Mouse (Mus musculus): ENCODE measurements around the gene Col19a1. TPM values are rescaled to one million over a fixed set of nuclear protein-coding genes. Genes with fewer than 3 reads are reported as not detected.

The Col19a1 gene
- polyA plus RNA-seq, 1 experiment from 2014 or later: 2.4 TPM

DNA sequence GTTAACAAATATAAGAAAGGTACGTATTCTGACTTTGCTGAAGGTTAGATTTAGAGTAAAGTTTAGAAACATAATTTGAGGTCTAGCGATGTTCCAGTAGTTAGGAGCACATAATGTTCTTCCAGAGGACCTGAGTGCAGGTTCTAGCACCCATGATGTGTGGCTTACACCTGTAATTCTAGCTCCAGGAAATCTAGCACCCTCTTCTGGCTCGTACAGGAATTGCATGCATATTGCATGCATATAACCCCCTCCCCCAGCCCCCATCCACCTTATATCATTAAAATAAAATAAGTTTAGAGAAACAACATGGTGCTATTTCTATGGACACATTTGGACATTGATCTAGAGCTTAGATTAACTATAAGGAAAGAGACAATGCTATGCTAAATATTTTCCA lies 286.6 kb downstream of the Col19a1 start:
- Histone ChIP-seq H3K4me3 (no peak overlapping the region), H3K4me1 (no peaks in the 10 kb centered on the region), H3K4me2 (no peak overlapping the region), H3K9ac (no peak overlapping the region), H3K27me3 (no peaks in the 10 kb centered on the region), H3K36me3 (no peaks in the 10 kb centered on the region), H3K9me3 (no peaks in the 10 kb centered on the region), H3K27ac (no peak overlapping the region)
- no peak for ATAC-seq (ENCODE audit: insufficient number of reproducible peaks, insufficient read depth, low FRiP score, low TSS enrichment, low read depth)
- 85% methylated on average over 3 of the region's 3 CpGs for WGBS

DNA sequence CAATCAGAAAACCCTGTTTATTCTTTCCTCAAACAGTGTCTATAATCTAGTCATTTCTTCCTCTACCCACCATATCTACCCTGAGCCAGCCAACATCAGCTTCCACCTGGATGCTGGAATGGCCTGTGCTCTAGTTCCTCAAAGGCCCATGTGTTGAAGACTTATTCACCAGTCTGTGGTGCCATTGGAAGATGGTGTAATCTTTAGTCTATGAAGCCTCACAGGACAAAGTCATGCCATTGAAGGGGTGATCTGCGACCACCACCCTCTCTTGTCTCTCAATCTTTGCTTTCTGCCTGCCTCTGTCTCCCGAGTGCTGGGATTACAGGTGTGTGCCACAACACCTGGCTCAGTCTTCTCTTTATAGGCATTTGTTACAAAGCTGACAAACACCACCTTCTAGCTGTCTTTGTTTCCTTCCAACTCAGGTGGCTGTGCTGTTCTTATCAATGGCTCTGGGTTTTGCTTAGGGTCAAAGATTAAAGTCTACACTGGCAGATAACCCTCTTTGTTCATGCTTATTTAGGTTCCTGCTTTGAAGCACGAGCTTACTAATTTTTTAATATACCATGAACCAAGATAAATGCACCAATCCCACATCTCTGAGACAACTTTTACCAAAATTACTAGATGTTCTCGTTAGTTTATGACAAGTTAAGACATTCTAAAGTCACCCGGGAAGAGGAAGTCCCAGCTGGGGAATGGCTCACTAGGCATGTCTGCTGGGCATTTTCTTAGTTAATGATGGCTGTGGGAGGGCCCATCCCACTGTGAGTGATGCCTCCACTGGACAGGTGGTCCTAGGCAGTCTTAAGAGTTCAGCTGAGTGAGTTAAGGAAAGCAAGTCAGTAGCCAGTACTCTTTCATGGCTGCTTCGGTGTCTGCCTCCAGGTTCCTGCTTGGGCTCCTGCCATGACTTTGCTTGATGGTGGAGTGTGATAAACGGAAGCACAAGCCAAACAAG lies 292.0 kb downstream of the Col19a1 start:
- ATAC-seq (ENCODE audit: insufficient number of reproducible peaks, insufficient read depth, low FRiP score, low TSS enrichment, low read depth): no peak
- no peak overlapping the region for H3K4me3 ChIP-seq
- no peak overlapping the region for H3K9ac ChIP-seq
- no peaks in the 10 kb centered on the region for H3K27me3 ChIP-seq
- WGBS: 74% methylated on average over 7 of the region's 7 CpGs
- no peaks in the 10 kb centered on the region for H3K9me3 ChIP-seq
- H3K27ac ChIP-seq: no peak overlapping the region
- no peaks in the 10 kb centered on the region for H3K4me1 ChIP-seq
- no peaks in the 10 kb centered on the region for H3K36me3 ChIP-seq
- H3K4me2 ChIP-seq: no peak overlapping the region

DNA sequence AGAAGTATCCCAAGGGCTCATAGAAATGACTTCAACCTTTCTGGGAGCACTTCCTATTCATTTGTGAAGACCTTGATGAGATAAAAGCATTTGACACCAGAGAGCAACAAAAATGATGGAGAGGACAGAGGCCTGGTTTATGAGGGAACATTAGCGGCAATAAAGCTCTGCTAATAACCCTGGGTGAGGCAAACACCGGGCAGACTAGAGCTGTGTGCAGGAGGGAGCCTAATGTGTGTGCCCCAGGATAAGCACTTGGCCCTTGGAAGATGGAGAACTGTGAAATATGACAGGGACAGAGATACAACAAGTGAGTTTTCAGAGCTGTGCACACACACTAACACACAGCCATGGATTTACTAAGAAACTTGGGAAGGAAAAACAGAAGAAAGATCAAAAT lies 294.8 kb downstream of the Col19a1 start:
- Histone ChIP-seq H3K4me2 (no peak overlapping the region), H3K9me3 (no peaks in the 10 kb centered on the region), H3K4me1 (peaks cover 3% of the 10 kb centered on the region; the same call in 1 of the 2 replicates), H3K4me3 (no peak overlapping the region), H3K9ac (no peak overlapping the region), H3K27me3 (no peaks in the 10 kb centered on the region), H3K36me3 (no peaks in the 10 kb centered on the region), H3K27ac (no peak overlapping the region)
- no peak for ATAC-seq (ENCODE audit: insufficient number of reproducible peaks, insufficient read depth, low FRiP score, low TSS enrichment, low read depth)
- WGBS: 80% methylated on average over 2 of the region's 2 CpGs

DNA sequence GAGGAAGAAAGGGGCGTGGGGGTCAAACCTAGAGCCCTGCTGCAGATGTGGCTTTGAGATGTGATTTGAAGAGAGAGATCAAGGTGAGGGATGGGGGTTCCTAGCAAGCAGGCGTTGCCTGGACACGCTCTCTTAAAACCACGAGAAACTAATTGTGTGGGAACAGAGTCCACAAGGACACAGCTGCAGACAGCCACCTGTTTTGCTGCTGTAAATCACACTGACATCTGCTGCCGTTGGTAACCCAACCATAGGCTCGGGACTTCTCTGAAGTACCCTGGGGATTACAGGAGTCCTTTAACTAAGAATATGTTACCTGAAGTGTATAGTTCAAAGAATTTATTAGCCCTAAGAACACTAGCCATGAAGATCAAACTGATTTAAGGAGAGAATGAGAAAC lies 300.9 kb downstream of the Col19a1 start:
- Histone ChIP-seq H3K27me3 (no peaks in the 10 kb centered on the region), H3K4me3 (no peak overlapping the region), H3K27ac (no peak overlapping the region), H3K9ac (no peak overlapping the region), H3K36me3 (no peaks in the 10 kb centered on the region), H3K4me1 (peaks cover 3% of the 10 kb centered on the region; the same call in 1 of the 2 replicates), H3K9me3 (no peaks in the 10 kb centered on the region), H3K4me2 (no peak overlapping the region)
- 0 out of 2 replicates have a peak, but pooled peaks have one; percentile 44 for ATAC-seq (ENCODE audit: insufficient number of reproducible peaks, insufficient read depth, low FRiP score, low TSS enrichment, low read depth)
- WGBS: 31% methylated on average over 6 of the region's 6 CpGs

DNA sequence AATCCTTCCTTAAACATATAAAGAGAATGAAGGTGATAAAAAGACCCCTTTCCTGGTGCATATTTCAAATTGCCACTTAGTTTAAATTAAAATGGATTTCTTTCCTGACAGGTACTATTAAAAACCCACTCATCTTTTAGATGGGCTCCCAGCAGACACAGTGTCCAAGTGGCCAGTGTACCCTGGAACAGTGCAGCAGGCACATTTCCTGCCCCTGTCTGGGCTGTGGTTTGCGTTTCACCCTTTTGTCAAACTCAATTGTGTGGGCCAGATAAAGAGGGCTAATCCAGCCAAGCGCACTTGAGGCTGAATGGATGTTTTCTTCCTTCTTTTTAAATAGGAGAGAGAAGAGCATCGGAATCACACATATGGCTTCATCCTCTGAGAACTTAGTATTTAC lies 320.2 kb downstream of the Col19a1 start:
- no peaks in the 10 kb centered on the region for H3K9me3 ChIP-seq
- H3K4me1 ChIP-seq: no peaks in the 10 kb centered on the region
- H3K9ac ChIP-seq: no peak overlapping the region
- H3K36me3 ChIP-seq: no peaks in the 10 kb centered on the region
- no peaks in the 10 kb centered on the region for H3K27me3 ChIP-seq
- 58% methylated on average over 3 of the region's 3 CpGs for WGBS
- H3K27ac ChIP-seq: no peak overlapping the region
- no peak for ATAC-seq (ENCODE audit: insufficient number of reproducible peaks, insufficient read depth, low FRiP score, low TSS enrichment, low read depth)
- no peak overlapping the region for H3K4me2 ChIP-seq
- no peak overlapping the region for H3K4me3 ChIP-seq

DNA sequence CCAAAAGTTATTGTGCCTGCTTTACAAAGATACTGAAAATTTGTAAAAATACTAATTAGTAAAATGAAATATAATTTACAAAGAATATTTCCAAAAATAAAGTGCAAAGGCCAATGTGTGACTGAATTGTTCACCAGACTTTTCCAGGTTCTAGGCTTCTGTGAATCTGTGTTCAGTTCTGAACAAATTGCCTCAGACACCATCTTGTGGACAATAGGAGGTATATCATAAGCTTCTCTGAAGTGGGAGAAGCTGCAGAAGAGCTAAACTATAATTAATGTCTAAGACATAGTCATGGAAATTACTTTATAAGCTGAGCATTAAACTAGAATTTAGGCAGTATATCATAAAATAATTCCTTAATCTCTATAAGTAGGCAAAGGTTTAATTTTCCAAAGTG lies 326.1 kb downstream of the Col19a1 start:
- no peaks in the 10 kb centered on the region for H3K36me3 ChIP-seq
- no peak for ATAC-seq (ENCODE audit: insufficient number of reproducible peaks, insufficient read depth, low FRiP score, low TSS enrichment, low read depth)

DNA sequence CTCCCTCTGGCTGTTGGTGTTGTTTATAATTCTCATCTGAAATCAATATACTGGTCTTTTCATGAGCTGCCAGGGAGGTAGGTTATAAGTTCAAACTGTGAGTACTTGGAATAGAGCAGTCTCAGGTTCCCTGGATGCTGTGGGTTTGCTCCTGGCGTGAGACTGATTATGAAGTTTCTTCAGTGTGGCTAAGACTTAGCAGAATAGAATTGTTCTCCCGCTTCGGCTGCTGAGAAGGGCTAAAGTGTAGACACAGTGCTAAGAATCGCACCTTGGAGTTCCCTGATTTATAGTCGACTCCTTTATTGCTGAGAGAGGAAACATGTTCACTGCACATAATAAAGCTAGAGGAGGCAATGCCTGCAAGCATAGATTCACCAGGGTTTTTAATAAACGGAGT lies 327.9 kb downstream of the Col19a1 start:
- Histone ChIP-seq H3K27ac (no peak overlapping the region), H3K4me3 (no peak overlapping the region), H3K36me3 (no peaks in the 10 kb centered on the region), H3K4me1 (no peaks in the 10 kb centered on the region), H3K4me2 (no peak overlapping the region), H3K9me3 (no peaks in the 10 kb centered on the region), H3K27me3 (no peaks in the 10 kb centered on the region), H3K9ac (no peak overlapping the region)
- WGBS: 51% methylated on average over 6 of the region's 6 CpGs
- ATAC-seq (ENCODE audit: insufficient number of reproducible peaks, insufficient read depth, low FRiP score, low TSS enrichment, low read depth): no peak

More for the DNA sequence above, 326.1 kb downstream of the Col19a1 start:
- Histone ChIP-seq H3K9me3 (no peaks in the 10 kb centered on the region), H3K27ac (no peak overlapping the region), H3K27me3 (no peaks in the 10 kb centered on the region), H3K9ac (no peak overlapping the region), H3K4me2 (no peak overlapping the region), H3K4me1 (no peaks in the 10 kb centered on the region), H3K4me3 (no peak overlapping the region)

DNA sequence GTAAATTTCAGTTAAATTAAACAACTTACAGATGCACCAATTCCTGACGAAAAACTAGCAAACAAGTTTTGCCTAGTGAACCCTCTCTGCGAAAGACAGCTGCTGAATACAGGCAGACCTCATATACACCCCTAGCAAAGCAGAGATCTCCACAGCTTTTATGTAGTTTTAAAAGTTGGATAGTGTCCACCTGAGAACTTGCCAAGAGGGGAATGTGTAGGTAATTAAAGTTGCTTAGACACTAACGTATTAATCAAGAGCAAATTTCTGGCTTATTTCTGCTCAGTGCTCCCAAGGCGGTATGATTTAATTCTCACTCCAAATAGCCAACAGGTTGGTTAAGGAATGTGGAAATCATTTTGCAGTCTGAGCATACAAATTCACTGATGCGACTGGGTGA lies 329.3 kb downstream of the Col19a1 start:
- ATAC-seq (ENCODE audit: insufficient number of reproducible peaks, insufficient read depth, low FRiP score, low TSS enrichment, low read depth): no peak
- H3K4me3 ChIP-seq: no peak overlapping the region
- H3K27me3 ChIP-seq: no peaks in the 10 kb centered on the region
- no peaks in the 10 kb centered on the region for H3K9me3 ChIP-seq
- no peak overlapping the region for H3K9ac ChIP-seq
- H3K4me1 ChIP-seq: no peaks in the 10 kb centered on the region
- no peak overlapping the region for H3K4me2 ChIP-seq
- WGBS: 58% methylated on average over 5 of the region's 5 CpGs
- no peak overlapping the region for H3K27ac ChIP-seq
- no peaks in the 10 kb centered on the region for H3K36me3 ChIP-seq

DNA sequence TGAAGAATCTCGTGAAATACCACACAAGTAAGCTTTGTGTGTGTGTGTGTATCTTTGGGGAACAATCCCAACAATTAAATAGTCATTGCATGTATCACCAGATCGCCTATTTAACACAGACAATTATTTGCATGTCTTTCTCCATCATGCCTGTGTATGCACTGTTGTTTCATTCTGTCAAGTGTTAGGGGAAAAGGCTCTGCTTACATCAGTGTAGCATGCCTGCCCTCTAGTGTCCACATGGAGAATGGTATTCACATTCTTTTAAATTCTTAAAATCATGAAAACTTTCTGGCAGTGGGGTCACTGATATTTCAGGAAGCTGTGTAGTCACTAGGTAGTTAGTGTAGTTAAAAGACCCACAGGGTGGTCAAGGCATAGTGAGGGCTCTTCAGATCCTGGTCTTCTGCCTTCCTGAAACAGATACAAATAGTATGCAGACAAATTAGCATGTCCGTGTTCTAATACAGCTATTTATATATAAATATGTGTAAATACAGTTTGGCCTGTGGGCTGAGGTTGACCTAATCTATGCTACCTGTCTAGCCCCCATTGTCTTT lies 338.1 kb downstream of the Col19a1 start:
- ATAC-seq (ENCODE audit: insufficient number of reproducible peaks, insufficient read depth, low FRiP score, low TSS enrichment, low read depth): no peak
- H3K27ac ChIP-seq: no peak overlapping the region
- 0 out of 2 replicates have a peak, but pooled peaks cover 2% of the 10 kb centered on the region for H3K4me1 ChIP-seq
- 55% methylated on average over 3 of the region's 3 CpGs for WGBS
- H3K4me2 ChIP-seq: no peak overlapping the region
- no peaks in the 10 kb centered on the region for H3K9me3 ChIP-seq
- H3K9ac ChIP-seq: no peak overlapping the region
- no peaks in the 10 kb centered on the region for H3K36me3 ChIP-seq
- H3K4me3 ChIP-seq: no peak overlapping the region
- no peaks in the 10 kb centered on the region for H3K27me3 ChIP-seq

DNA sequence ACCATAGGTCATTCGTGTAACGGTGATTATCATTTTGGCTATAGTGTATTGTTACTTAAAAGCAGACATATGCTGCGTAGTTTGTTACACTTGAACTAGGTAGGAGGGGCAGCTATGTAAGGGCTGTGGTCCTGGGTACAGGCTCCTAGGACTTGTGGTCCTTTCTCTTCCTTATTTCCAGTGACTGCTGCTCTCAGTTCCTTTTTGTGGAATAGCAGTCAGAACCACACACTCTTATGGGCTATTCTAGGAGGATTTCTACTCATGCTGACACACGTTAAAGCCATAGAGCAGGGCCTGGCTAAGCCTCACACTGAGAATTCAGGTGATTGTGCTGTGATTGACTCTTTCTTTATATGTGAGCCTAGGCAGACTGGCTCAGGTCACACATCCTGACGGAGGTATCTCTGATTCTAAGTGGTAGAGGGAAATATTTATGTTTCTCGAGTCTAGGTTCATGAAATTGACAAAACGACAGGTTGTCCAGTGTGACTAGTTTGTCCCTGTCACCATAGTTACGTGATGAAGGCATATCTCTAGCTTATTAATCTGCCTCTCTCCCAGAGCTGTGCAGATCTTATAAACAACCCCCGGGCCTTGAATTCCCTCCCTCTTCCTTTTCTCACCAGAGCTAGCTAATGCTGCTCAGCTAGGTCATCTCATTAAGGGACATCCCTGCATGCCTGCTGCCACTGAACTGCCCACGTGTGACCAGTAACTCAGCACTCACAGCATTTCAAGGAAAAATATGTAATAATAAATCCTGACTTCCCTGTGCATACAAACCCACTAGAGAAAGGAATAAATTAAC lies 338.8 kb downstream of the Col19a1 start:
- ATAC-seq (ENCODE audit: insufficient number of reproducible peaks, insufficient read depth, low FRiP score, low TSS enrichment, low read depth): no peak
- Histone ChIP-seq H3K4me2 (no peak overlapping the region), H3K9me3 (no peaks in the 10 kb centered on the region), H3K9ac (no peak overlapping the region), H3K27ac (no peak overlapping the region), H3K4me1 (0 out of 2 replicates have a peak, but pooled peaks cover 2% of the 10 kb centered on the region), H3K4me3 (no peak overlapping the region), H3K36me3 (no peaks in the 10 kb centered on the region), H3K27me3 (no peaks in the 10 kb centered on the region)
- WGBS: 72% methylated on average over 10 of the region's 10 CpGs

DNA sequence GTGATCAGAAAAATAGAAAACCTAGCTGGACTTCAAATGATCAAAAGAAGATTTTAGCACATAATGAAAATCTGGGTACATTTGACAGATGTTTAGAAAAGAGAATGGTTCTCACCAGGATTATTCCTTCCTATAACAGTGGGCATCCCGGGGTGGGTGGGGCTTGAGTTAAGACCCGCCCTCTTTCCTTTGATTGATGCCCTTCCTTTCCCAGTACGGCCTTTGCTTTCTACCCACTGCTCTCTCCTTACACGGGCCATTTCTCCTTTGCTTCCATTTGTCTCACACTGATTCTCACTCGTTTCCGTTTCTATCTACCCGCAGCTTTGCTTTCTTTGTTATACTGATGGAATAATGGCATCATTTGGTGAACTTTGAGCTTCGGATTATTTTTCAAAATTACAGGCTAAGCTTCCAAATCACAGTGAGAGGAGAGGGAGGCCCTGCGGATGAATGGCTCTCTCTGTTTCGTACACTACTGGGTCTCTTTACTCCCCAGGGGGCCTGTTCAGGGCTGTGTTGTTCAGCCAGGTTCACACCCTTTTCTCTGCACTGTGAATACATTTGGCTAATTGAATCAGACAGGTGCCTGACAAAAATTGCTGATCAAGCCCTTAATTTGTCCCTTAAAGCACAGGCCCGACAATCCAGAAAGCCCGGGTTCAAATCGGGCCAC lies 341.4 kb downstream of the Col19a1 start:
- no peaks in the 10 kb centered on the region for H3K9me3 ChIP-seq
- 0 out of 2 replicates have a peak, but pooled peaks cover 2% of the 10 kb centered on the region for H3K4me1 ChIP-seq
- H3K4me3 ChIP-seq: no peak overlapping the region
- no peak overlapping the region for H3K9ac ChIP-seq
- H3K36me3 ChIP-seq: no peaks in the 10 kb centered on the region
- no peak overlapping the region for H3K4me2 ChIP-seq
- H3K27ac ChIP-seq: no peak overlapping the region
- 47% methylated on average over 13 of the region's 13 CpGs for WGBS
- no peaks in the 10 kb centered on the region for H3K27me3 ChIP-seq
- no peak for ATAC-seq (ENCODE audit: insufficient number of reproducible peaks, insufficient read depth, low FRiP score, low TSS enrichment, low read depth)
